Mouse (Mus musculus) olfactory bulb, adult 2 months (tissue): ENCODE measurements around the gene Ankrd40.

Experiments
- CTCF ChIP-seq: fragments of 200-500 bp; IDR thresholded peaks from 2 replicates; pipeline ENCODE4 v1.5.1; 2012; ENCODE audit warnings: low read depth, mild to moderate bottlenecking, low read length, moderate library complexity; ENCODE audit not compliant: insufficient read depth
- POLR2A ChIP-seq: fragments of 200-500 bp; IDR thresholded peaks from 2 replicates; pipeline ENCODE4 v1.6.1; 2012; ENCODE audit warnings: mild to moderate bottlenecking, low read depth, low read length, moderate library complexity; ENCODE audit not compliant: insufficient read depth

DNA sequence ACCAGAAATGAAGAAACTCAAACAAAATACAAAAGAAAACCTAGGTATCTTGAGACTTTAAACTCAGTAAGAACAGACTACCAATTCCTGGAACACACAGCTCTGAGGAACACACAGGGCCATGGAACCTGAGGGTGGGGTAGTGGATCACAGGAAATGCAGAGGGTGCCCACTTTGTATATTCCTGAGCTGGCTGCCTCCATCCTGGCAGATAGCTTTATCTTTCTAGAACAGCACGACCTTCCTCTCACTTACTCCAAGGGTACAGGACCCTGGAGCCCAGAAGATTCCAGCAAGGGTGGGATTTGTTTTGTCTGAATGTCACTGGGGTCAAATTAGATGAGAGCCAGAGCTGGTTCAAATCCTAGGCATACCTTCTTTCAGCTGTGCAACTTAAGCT lies 22.5 kb downstream of the Ankrd40 start:
- no peak for TF ChIP-seq POLR2A
- TF ChIP-seq CTCF: no peak
